Mouse (Mus musculus): ENCODE measurements around the gene Zp3r.
A peak's percentile ranks its signal among the peaks of the same experiment; 100 is the strongest.
"Not testable (repeated sequence)": the region's sequence is repeated elsewhere in the genome, so short reads cannot be mapped to it uniquely, and the experiment has no call there.

The Zp3r gene

DNA sequence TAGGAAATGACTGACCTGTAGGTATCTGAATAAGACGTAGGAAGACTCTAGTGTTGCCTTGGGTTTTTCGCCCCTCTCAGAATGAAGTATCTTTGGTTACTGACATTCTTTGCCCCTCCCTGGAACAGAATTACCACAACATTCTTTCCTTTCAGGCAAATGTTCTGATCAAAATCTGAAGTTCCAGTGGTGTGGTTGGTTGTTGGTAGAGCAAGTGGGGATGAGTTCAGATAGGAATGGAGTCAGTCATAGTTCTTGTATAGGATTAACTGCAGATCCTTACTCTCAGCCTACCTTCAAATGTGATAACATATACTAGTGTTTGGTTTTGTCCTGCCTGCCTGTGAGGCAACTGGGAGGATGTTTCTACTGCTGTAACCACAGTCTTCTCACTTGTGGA, at the start of gene Zp3r:
Zp3r (minus strand) TSS at position 101 of the 400 bp plus-strand sequence.
- no peak for DNase-seq

GRCm38 (mm10) chr1:130678551-130678950, 49.1 kb upstream of the Zp3r start:
- no peak for DNase-seq

DNA sequence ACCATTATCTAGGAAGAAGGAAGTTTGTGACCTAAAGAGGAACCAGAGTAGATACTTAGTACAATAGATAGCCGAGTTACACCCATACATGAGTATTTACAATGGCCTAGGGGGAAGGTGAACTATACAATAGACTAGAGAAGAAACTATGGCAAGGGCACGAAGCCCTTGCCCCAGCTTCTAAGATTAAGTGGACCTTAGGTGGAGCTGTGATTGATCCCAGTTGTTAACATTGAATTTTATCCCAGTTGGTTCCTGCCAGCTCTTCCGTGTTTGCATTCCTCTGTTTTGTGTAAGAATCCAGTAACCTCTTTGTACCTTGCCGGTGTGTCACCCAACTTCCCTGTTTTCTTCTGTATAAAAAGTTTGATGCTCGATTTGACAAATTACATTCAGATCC, 34.2 kb upstream of the Zp3r start:
- DNase-seq: not testable (repeated sequence)

DNA sequence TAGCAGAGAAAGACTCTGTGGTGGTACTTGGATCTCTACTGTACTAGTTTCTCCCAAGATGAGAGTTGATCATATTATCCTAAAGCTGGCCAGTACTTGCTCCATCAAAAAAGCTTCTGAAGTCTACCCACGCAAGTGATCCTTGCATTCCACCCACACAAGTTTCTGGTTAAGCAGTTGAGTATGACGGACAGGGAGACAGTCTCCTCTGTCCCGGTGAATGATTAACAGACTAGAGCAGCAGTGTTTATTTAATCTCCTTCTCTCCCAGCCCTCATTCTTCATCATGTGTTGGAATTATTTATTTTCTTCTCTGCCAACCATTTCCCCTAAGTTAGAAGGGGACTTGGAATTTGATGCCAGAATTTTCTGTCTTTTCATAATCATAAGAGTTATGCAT, 32.0 kb upstream of the Zp3r start, which contains the start of gene C4bp:
C4bp (minus strand) TSS at position 179 of the 400 bp plus-strand sequence.
- DNase-seq: no peak

GRCm38 (mm10) chr1:130659641-130660040, 30.2 kb upstream of the Zp3r start:
- not testable (repeated sequence) for DNase-seq

DNA sequence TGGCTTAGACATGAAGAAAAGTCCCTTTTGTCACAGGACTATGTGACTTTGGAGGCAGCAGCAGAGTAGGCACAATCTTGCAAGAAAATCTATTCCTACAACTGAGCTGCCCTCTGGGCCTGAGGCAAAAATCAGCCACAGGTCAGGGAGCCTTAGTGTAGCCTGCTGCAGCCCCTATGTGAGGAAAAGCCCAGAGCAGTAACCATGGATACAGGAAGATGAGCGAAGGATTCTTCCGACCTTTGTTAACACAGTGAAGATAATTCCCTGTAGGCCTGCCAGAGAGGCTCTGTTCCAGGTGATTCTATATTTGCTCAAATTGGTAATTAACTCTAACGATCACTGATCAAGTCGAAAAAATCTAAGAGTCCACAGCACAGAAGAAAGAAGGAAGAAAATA, 14.7 kb upstream of the Zp3r start:
- DNase-seq: no peak

- DNase-seq: no peak
Observed at GRCm38 (mm10) chr1:130640967-130641366, 11.5 kb upstream of the Zp3r start.

DNA sequence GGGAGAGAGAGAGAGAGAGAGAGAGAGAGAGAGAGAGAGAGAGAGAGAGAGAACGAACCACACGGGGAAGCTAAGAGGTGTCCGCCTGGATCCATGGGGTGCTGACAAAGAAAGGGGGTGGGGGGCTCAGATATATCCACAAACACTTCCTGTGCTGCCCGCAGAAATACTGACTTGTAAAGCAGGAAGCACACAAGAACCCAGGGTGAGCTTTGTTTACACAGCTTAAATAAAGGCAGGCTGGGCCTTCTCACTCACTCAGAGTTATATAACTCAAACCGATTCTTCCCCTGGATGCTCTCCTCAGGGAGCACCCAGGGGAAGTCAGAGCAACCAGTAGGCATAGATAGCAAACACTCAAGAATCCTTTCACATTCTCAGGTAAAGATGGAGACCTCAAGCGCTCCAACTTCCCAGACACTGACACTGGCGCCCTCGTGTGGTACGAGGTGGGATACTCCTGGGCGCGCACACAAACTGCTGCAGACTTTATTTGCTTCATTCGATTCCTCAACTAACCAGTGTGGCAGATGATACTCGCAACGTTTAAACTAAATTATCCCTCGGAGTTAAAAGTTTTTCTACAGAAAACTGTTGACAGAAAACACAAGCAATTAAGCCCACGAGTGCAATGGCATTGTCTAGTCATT, 4.5 kb upstream of the Zp3r start:
- peak; percentile 80 for DNase-seq

- DNase-seq: no peak
Observed at GRCm38 (mm10) chr1:130633316-130633715, 3.9 kb upstream of the Zp3r start.

GRCm38 (mm10) chr1:130596291-130596690, 33.1 kb downstream of the Zp3r start:
- no peak for DNase-seq

GRCm38 (mm10) chr1:130588659-130589058, 40.8 kb downstream of the Zp3r start:
- peak; percentile 2 for DNase-seq

DNA sequence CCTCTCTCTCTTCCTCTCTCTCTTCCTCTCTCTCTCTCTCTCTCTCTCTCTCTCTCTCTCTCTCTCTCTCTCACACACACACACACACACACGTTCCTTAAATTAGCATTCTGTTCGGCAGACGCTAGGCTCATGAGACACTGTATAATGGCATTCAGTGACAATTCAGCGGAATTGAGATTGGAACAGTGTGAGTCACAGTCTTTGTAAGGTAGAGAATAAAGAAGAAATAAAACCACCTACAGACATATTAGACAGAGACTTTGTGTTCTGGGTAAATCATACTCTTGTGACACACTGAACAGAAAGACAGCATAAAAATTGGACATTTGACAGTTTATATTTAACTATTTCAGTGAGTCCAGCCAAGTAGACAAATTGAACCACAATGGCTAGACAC, 53.0 kb downstream of the Zp3r start:
- no peak for DNase-seq

DNA sequence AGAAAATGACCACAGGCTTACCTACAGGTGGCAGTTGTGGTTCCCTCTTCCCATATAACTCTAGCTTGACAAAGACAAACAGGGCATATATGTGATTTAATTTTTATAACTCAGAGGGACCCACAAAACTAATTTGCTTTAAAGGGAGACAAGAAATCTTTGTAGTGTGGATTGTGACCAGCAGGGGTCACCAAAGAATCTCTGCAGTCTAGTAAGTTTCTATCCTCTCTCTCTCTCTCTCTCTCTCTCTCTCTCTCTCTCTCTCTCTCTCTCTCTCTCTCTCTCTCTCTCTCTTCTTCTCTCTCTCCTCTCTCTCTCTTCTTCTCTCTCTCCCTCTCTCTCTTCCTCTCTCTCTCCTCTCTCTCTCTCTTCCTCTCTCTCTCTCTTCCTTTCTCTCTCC, 53.5 kb downstream of the Zp3r start:
- peak; percentile 51 for DNase-seq

DNA sequence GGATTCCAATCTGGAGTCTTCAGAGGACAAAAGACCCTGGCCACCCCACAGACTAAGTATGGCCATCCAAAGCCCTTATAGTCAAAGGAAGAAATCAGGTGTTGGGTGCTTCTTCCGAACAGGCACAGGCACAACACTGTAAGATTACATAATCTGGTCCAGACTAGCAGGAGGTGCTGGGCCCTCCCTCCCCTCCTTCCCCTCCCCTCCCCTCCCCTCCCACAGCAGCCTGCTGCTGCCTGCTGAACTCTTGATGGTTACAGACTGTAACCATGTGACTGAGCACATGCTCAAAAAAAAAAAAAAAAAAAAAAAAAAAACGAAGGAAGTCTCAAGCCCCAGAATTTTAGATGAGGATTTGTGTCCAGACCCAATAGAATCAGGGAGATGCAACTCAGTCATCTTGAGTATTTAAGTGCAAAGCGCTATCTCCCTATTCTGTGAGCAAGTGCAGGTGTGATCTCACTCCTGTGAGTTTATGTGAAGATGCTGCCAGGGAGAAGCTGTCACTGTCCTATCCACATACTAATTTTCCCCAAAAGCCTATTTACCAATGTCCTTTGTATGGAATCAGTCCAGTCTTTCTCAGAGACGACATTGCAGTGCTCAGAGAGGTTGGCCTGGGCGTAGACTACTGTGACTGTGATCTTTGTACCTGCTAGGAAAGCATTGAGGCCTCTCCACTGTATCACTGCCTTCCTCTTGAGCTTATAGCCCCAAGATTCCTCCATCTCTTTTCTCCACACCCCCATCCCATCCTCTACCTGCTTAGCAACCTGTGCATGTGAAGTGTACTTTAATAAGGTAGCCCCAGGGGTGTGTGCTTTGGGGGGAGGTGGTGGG, 77.8 kb downstream of the Zp3r start:
- no peak for DNase-seq

DNA sequence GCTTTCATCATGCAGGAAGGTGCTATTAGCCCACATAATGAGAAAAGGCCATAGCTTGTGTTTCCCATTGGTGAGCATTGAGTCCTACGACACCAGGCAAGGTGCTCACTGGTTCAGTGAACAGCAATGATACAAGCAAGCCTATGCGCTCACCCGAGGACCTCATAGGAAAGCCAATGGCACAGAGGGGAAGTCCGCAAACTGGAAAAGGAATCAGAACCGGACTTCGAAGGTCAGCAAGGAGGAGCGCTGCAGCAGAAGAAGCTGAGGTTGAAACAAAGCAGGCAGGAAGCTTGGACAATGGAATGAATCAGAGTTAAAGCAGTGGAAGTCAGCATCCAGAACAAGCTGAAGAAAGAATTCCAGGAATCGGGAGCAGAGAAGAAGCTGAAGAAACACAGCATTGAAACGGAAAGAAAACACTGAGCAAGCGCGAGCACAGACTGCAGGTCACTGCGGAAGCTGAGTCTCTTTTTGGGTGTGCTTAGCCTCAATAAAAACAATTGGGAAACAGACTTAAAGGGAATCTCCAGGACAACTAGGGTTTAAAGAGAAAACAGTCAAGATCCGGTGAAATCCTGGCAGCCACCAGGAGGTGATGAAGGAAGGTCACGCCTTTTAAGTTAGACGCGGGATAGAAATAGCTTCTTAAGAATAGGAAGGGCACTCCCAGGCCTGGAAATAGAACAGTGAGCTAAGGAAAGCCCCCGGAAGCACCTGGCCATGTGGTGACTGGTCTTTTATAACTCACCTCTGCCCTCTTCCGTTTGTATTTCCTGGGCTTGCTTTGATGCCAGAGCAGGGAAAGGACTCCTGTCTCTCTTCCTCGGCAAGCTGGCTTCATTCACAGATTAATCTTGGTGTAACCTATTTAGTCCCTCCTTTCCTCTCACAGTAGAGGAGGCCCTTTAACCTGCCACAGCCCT, 78.9 kb downstream of the Zp3r start:
- peak; percentile 32 for DNase-seq

- DNase-seq: no peak
Observed at GRCm38 (mm10) chr1:130549698-130550097, 79.7 kb downstream of the Zp3r start.

- DNase-seq: no peak
Observed at GRCm38 (mm10) chr1:130549160-130549559, 80.3 kb downstream of the Zp3r start.

DNA sequence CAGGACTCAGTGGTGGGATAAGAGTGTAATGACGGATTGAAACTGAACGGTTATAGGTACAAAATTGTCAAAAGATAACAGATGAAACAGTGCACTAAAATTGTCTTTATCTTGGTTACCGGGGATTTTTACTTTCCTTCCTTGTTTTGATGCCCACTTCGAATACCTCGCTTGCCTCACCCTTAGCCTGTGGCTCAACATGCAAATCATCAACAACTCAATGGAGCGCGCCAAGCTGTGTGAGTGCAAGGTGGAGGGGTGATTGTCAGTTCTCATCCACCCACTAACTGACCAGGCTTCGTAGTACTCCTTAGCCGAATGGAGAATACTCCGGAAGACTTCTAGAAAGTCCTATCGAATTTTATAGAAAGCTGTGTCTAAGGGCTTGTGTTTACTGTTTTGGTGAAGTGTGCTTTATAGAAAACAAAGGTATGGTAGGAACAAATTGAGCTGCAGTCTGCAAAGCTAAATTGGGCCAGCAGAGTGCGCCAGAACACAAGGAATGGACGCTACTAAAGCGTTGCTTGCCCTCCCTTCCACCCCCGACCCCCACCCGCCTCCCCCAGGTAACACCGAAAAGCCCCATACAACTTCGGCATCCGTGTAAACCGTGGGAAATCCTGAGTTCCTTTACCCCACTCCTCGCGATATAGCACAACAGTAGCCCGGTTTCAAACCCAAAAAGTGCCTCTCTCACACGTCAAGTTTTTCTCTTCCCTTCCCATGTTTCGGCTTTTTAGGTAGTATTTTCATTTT, 81.6 kb downstream of the Zp3r start:
- DNase-seq: peak; percentile 74

All from lung, postnatal 14 days (tissue).